Mouse (Mus musculus) myocyte (in vitro differentiated cells): ENCODE results near the gene Vapa. TPM values are rescaled to one million over a fixed set of nuclear protein-coding genes. Genes with fewer than 3 reads are reported as not detected.

Experiments used
- H3K27me3 ChIP-seq: one replicate; pipeline ENCODE4 v1.6.1; 2011; ENCODE audit not compliant: control insufficient read depth, insufficient read depth, insufficient read length
- H3K36me3 ChIP-seq: one replicate; pipeline ENCODE4 v1.6.1; 2011; ENCODE audit not compliant: control insufficient read depth, insufficient read depth
- H3K4me2 ChIP-seq: one replicate; pipeline ENCODE4 v1.6.1; 2011; ENCODE audit warnings: low read depth, control low read depth
- H3K4me3 ChIP-seq: one replicate; pipeline ENCODE4 v1.5.1; 2011; ENCODE audit warnings: mild to moderate bottlenecking, control low read depth, moderate library complexity
- H3K79me2 ChIP-seq: one replicate; pipeline ENCODE4 v1.6.1; 2011; ENCODE audit not compliant: control insufficient read depth, insufficient read depth
- H3ac ChIP-seq: one replicate; pipeline ENCODE4 v1.6.1; 2011; ENCODE audit not compliant: control insufficient read depth, insufficient read length
- CEBPB ChIP-seq: IDR thresholded peaks from 2 replicates; pipeline ENCODE4 v1.6.1; 2011; ENCODE audit warnings: mild to moderate bottlenecking, moderate library complexity; ENCODE audit not compliant: poor library complexity, insufficient read depth, severe bottlenecking
- E2F4 ChIP-seq: IDR thresholded peaks from one replicate; pipeline ENCODE4 v1.6.1; 2011; ENCODE audit warnings: mild to moderate bottlenecking, control low read depth, moderate library complexity; ENCODE audit not compliant: insufficient read depth
- MAX ChIP-seq: IDR thresholded peaks from one replicate; pipeline ENCODE4 v1.6.1; 2011; ENCODE audit warnings: low read depth, mild to moderate bottlenecking, control low read depth
- MYOD1 ChIP-seq, 3 experiments: IDR thresholded peaks; one replicate each; pipeline ENCODE4 v1.6.1; 2011; ENCODE audit warnings: control low read depth in 2 of 3, low read depth in 2 of 3, mild to moderate bottlenecking in 2 of 3, moderate library complexity in 1 of 3; ENCODE audit not compliant: insufficient read length in 2 of 3, control insufficient read depth in 1 of 3
- MYOG ChIP-seq, 3 experiments: IDR thresholded peaks; one replicate each; pipeline ENCODE4 v1.6.1; 2011; ENCODE audit warnings: control low read depth in 2 of 3, low read depth in 2 of 3, mild to moderate bottlenecking in 2 of 3; ENCODE audit not compliant: insufficient read length in 2 of 3, control insufficient read depth in 1 of 3, insufficient read depth in 1 of 3
- POLR2A ChIP-seq: IDR thresholded peaks from one replicate; pipeline ENCODE4 v1.6.1; 2011; ENCODE audit warnings: low read depth, mild to moderate bottlenecking, control low read depth, moderate library complexity; ENCODE audit not compliant: insufficient read length
- POLR2AphosphoS2 ChIP-seq: IDR thresholded peaks from one replicate; pipeline ENCODE4 v1.6.1; 2011; ENCODE audit warnings: low read depth, control low read depth; ENCODE audit not compliant: insufficient read length
- REST ChIP-seq: IDR thresholded peaks from one replicate; pipeline ENCODE4 v1.6.1; 2011; ENCODE audit warnings: mild to moderate bottlenecking, control low read depth, moderate library complexity; ENCODE audit not compliant: insufficient read depth, insufficient read length
- SRF ChIP-seq: IDR thresholded peaks from one replicate; pipeline ENCODE4 v1.6.1; 2011; ENCODE audit warnings: low read depth; ENCODE audit not compliant: control insufficient read depth, insufficient read length
- TCF12 ChIP-seq: IDR thresholded peaks from one replicate; pipeline ENCODE4 v1.6.1; 2011; ENCODE audit warnings: mild to moderate bottlenecking, control low read depth; ENCODE audit not compliant: poor library complexity, insufficient read depth, severe bottlenecking
- TCF3 ChIP-seq: IDR thresholded peaks from one replicate; pipeline ENCODE4 v1.6.1; 2011; ENCODE audit warnings: low read depth, control low read depth; ENCODE audit not compliant: insufficient read length
- USF1 ChIP-seq: IDR thresholded peaks from one replicate; pipeline ENCODE4 v1.6.1; 2011; ENCODE audit warnings: low read depth, mild to moderate bottlenecking, control low read depth, moderate library complexity
- polyA plus RNA-seq: library from polyadenylated mRNA; unstranded; fragments of >200 nt; fragmentation: generic; extraction: Trizol; gene quantifications from one replicate; pipeline ENCODE4 v1.2.1, GENCODE M21; 2012; ENCODE audit warnings: missing spikeins

Gene Vapa
- 78.9 TPM for polyA plus RNA-seq

- Histone ChIP-seq H3K79me2 (peaks cover 39% of the 10 kb centered on the region), H3K4me3 (peak within 1 kb of the TSS; percentile 45), H3ac (peak within 1 kb of the TSS; percentile 93), H3K27me3 (no peaks in the 10 kb centered on the region), H3K4me2 (peak within 1 kb of the TSS; percentile 92), H3K36me3 (no peaks in the 10 kb centered on the region)
- TF ChIP-seq POLR2AphosphoS2: peak; percentile 98
- TF ChIP-seq USF1: peak; percentile 94
- TF ChIP-seq POLR2A: peak; percentile 86
- no peak for TF ChIP-seq E2F4
- peak in 1 of 3 experiments; percentile 59 for TF ChIP-seq MYOD1 (IDR thresholded peaks at IDR 0.05; ENCODE audit: control insufficient read depth in 1 of 3, insufficient read length in 2 of 3, low read depth in 2 of 3)
- peak; percentile 29 for TF ChIP-seq REST
- no peak for TF ChIP-seq CEBPB
- peak in 2 of 3 experiments; percentile 20 to 45 for TF ChIP-seq MYOG (IDR thresholded peaks at IDR 0.05; ENCODE audit: control insufficient read depth in 1 of 3, insufficient read depth in 1 of 3, insufficient read length in 2 of 3, low read depth in 2 of 3)
- no peak for TF ChIP-seq TCF12
These were observed at the start of gene Vapa for GRCm38 (mm10) chr17:65613463-65614412. TSS of gene Vapa (minus strand) at chr17:65613555.

- Histone ChIP-seq H3K4me3 (no peak overlapping the region), H3K36me3 (no peaks in the 10 kb centered on the region), H3ac (no peak overlapping the region), H3K4me2 (peak overlapping the region; percentile 89), H3K79me2 (peaks cover 19% of the 10 kb centered on the region), H3K27me3 (no peaks in the 10 kb centered on the region)
- TF ChIP-seq USF1 (peak; percentile 41), MYOD1 (IDR thresholded peaks at IDR 0.05; ENCODE audit: control insufficient read depth in 1 of 3, insufficient read length in 2 of 3, low read depth in 2 of 3) (no peak)
These were observed 49.3 kb upstream of the Vapa start for GRCm38 (mm10) chr17:65662662-65663061.

GRCm38 (mm10) chr17:65658416-65658815, 45.1 kb upstream of the Vapa start:
- peak overlapping the region; percentile 19 for H3K4me2 ChIP-seq
- H3K79me2 ChIP-seq: peaks cover 3% of the 10 kb centered on the region
- TF ChIP-seq TCF3 (peak; percentile 63), MYOG (IDR thresholded peaks at IDR 0.05; ENCODE audit: control insufficient read depth in 1 of 3, insufficient read depth in 1 of 3, insufficient read length in 2 of 3, low read depth in 2 of 3) (peak; percentile 30 to 90 (median 78)), CEBPB (no peak), MYOD1 (IDR thresholded peaks at IDR 0.05; ENCODE audit: control insufficient read depth in 1 of 3, insufficient read length in 2 of 3, low read depth in 2 of 3) (peak in 2 of 3 experiments; percentile 88 to 93), TCF12 (no peak)
- H3ac ChIP-seq: no peak overlapping the region
- H3K36me3 ChIP-seq: peaks cover under 1% of the 10 kb centered on the region
- no peaks in the 10 kb centered on the region for H3K27me3 ChIP-seq
- H3K4me3 ChIP-seq: no peak overlapping the region

- Histone ChIP-seq H3K4me2 (peak overlapping the region; percentile 19), H3ac (no peak overlapping the region), H3K36me3 (peaks cover 6% of the 10 kb centered on the region), H3K4me3 (no peak overlapping the region), H3K27me3 (no peaks in the 10 kb centered on the region), H3K79me2 (no peaks in the 10 kb centered on the region)
- no peak for TF ChIP-seq REST
- TF ChIP-seq CEBPB: no peak
These were observed 44.6 kb upstream of the Vapa start for GRCm38 (mm10) chr17:65657958-65658357.

GRCm38 (mm10) chr17:65656731-65657130, 43.4 kb upstream of the Vapa start:
- H3K4me2 ChIP-seq: no peak overlapping the region
- no peak overlapping the region for H3K4me3 ChIP-seq
- peaks cover 8% of the 10 kb centered on the region for H3K36me3 ChIP-seq
- TF ChIP-seq REST (no peak), E2F4 (no peak), MAX (no peak), USF1 (no peak), TCF12 (no peak), SRF (no peak), POLR2A (no peak), POLR2AphosphoS2 (no peak), MYOD1 (IDR thresholded peaks at IDR 0.05; ENCODE audit: control insufficient read depth in 1 of 3, insufficient read length in 2 of 3, low read depth in 2 of 3) (no peak), MYOG (IDR thresholded peaks at IDR 0.05; ENCODE audit: control insufficient read depth in 1 of 3, insufficient read depth in 1 of 3, insufficient read length in 2 of 3, low read depth in 2 of 3) (no peak), TCF3 (no peak), CEBPB (no peak)
- no peaks in the 10 kb centered on the region for H3K79me2 ChIP-seq
- no peak overlapping the region for H3ac ChIP-seq
- no peaks in the 10 kb centered on the region for H3K27me3 ChIP-seq
